Mouse (Mus musculus) ES-Bruce4 (cell line): ENCODE data around the gene Dlgap4.

Experiments used
- CTCF ChIP-seq: IDR thresholded peaks from one replicate; pipeline ENCODE4 v1.8.1; 2011; ENCODE audit warnings: low read depth, low read length
- EP300 ChIP-seq: IDR thresholded peaks from 2 replicates; pipeline ENCODE4 v1.6.1; 2011; ENCODE audit warnings: low read depth, low read length; ENCODE audit not compliant: insufficient read depth
- POLR2A ChIP-seq: IDR thresholded peaks from one replicate; pipeline ENCODE4 v1.8.1; 2011; ENCODE audit warnings: low read length; ENCODE audit not compliant: insufficient read depth

DNA sequence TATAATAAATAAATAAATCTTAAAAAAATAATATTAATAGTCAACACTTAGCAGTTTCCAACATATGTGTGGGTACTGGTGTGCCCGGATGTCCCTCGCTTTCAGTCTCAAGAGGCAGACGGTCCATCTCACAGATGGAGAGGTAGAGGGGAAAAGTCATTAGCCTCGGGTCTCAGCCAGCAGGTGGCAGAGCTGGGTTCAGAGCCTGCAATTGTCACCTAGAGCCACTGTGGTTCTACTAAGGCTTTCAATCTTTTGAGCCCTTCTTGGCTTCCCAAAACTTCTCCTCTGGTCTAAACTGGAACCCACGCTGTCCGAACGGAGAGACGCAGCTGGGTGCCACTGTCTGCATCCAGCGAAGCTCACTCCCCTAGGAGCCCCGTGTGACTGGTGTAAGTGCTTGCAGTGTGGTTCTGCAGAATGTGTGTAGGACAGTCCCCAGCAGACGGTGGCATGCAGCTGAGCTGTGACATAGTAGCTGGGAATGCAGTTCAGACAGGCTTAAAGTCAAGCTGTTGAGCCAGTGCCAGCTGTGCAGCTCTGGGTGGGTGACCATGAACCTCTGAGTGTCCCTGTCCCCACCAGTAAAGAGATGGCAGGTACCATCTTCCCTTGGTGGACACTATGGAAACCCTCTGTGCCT is 29.2 kb upstream of the Dlgap4 start:
- TF ChIP-seq CTCF (peak; percentile 71), POLR2A (no peak), EP300 (no peak)
